Mouse (Mus musculus): ENCODE results near the gene Wwox. TPM values are rescaled to one million over a fixed set of nuclear protein-coding genes. Genes with fewer than 3 reads are reported as not detected.

Gene Wwox
- polyA plus RNA-seq, 2 experiments, result 2.5 to 2.6 TPM

DNA sequence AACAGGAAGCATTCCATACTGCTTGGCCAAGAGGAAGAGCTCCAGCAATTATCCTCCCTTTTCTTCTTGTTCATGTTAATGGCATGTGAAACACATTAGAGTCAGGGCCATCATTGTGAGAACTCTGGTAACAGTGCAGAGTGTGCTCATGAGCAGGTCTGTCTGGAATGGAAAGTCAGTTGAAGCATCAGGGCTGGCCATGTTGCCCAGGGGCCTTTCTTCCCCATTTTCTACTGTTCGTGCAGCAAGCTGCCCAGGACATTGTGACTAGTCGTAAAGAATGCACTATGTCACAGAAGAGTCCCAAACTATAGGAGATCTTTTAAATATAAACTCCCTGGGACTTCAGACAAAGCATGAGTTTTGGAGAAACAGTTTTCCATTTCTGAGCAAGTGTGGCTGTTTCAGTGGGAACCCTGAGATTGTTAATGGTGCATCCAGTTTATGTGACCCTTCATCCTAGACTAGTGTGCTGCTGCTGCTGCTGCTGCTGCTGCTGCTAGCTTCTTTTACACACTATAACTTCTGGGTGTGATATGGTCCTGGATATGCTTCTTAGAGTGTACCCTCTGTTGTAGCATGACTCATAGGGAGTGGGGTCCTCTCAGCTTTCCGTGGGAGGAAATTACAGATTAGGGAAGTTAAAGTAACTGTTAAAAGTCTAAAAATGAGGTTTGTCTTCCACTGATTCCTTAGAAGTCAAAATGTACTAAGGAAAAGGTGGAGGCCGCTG, 133.7 kb downstream of the Wwox start:
- no peaks in the 10 kb centered on the region for H3K9me3 ChIP-seq (ENCODE audit: control insufficient read depth, low read length)
- H3K4me1 ChIP-seq (replicated peaks; ENCODE audit: control insufficient read depth in 2 of 2, insufficient read depth in 2 of 2, low read length in 1 of 2), result peaks cover 0 to under 1% of the 10 kb centered on the region in 2 experiments; a peak in 1 of 4 replicates
- no peak for TF ChIP-seq CTCF (IDR thresholded peaks at IDR 0.05; ENCODE audit: low read depth)
- TF ChIP-seq EP300 (IDR thresholded peaks at IDR 0.05; ENCODE audit: low read depth), result no peak
- 54% methylated on average over 4 of the region's 4 CpGs for WGBS (ENCODE audit: insufficient replicate concordance)
- ATAC-seq (ENCODE audit: insufficient read depth) (no peak), DNase-seq (ENCODE audit: low read depth in 3 of 3, low spot score in 3 of 3) (no peak)
- H3K36me3 ChIP-seq (replicated peaks; ENCODE audit: control insufficient read depth, insufficient read depth, low read depth), result no peaks in the 10 kb centered on the region
- H3K27me3 ChIP-seq (ENCODE audit: control insufficient read depth, insufficient read depth, low read length), result no peaks in the 10 kb centered on the region
- no peak overlapping the region for H3K4me2 ChIP-seq (ENCODE audit: low read depth)
- no peak overlapping the region for H3K27ac ChIP-seq
- H3K9ac ChIP-seq (replicated peaks), result no peak overlapping the region
- H3K4me3 ChIP-seq (ENCODE audit: insufficient read depth in 1 of 2, low read depth in 2 of 2, low read length in 2 of 2), result no peak overlapping the region

DNA sequence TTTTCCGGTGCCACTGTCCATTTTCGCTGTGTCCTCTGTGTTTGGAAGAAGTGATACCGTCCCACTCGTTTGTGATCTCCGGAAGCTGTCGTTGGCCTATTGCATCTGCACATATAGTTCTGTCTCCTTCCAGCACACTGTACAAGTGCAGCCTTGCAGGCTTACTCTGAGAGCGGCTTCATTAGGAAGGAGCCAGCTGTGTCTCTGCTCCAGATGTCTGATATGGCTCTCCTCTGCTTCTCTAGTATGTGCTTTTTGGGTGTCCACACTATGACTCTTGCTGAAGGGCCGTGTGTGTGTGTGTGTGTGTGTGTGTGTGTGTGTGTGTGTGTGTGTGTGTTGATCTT, 134.3 kb downstream of the Wwox start:
- Histone ChIP-seq H3K36me3 (replicated peaks; ENCODE audit: control insufficient read depth, insufficient read depth, low read depth) (no peaks in the 10 kb centered on the region), H3K27me3 (ENCODE audit: control insufficient read depth, insufficient read depth, low read length) (no peaks in the 10 kb centered on the region), H3K4me1 (replicated peaks; ENCODE audit: control insufficient read depth in 2 of 2, insufficient read depth in 2 of 2, low read length in 1 of 2) (no peaks in the 10 kb centered on the region), H3K9me3 (ENCODE audit: control insufficient read depth, low read length) (no peaks in the 10 kb centered on the region), H3K9ac (replicated peaks) (no peak overlapping the region), H3K4me2 (ENCODE audit: low read depth) (no peak overlapping the region), H3K4me3 (ENCODE audit: insufficient read depth in 1 of 2, low read depth in 2 of 2, low read length in 2 of 2) (no peak overlapping the region), H3K27ac (no peak overlapping the region)
- ATAC-seq (ENCODE audit: insufficient read depth) (no peak), DNase-seq (ENCODE audit: low read depth in 3 of 3, low spot score in 3 of 3) (no peak)
- WGBS (ENCODE audit: insufficient replicate concordance), result 71% methylated on average over 8 of the region's 8 CpGs
- TF ChIP-seq EP300 (IDR thresholded peaks at IDR 0.05; ENCODE audit: low read depth) (no peak), CTCF (IDR thresholded peaks at IDR 0.05; ENCODE audit: low read depth) (no peak)

DNA sequence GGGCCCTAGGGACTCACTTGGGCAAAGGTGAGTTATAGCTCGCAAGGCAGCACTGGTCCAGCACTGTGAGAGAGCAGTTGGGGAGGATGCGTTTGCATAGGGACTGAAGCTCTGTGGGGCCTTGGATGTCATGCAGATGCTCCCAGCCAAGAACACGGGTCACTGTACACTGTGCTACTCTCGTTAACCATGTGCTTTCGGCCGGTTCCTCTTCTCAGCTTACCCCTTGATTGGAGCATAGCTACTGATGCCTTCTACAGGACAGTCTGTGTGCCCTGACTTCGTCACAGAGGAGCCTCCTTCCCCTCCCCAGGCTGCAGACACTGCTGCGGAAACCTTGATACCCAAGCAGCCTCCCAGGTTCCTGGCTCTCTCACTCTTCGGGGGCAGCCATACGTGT, 139.8 kb downstream of the Wwox start:
- H3K4me3 ChIP-seq (ENCODE audit: insufficient read depth in 1 of 2, low read depth in 2 of 2, low read length in 2 of 2), result no peak overlapping the region
- H3K4me2 ChIP-seq (ENCODE audit: low read depth), result no peak overlapping the region
- no peaks in the 10 kb centered on the region for H3K27me3 ChIP-seq (ENCODE audit: control insufficient read depth, insufficient read depth, low read length)
- DNase-seq (ENCODE audit: low read depth in 3 of 3, low spot score in 3 of 3), result no peak
- H3K27ac ChIP-seq, result no peak overlapping the region
- no peak for TF ChIP-seq EP300 (IDR thresholded peaks at IDR 0.05; ENCODE audit: low read depth)
- TF ChIP-seq CTCF (IDR thresholded peaks at IDR 0.05; ENCODE audit: low read depth), result no peak
- H3K4me1 ChIP-seq (replicated peaks; ENCODE audit: control insufficient read depth in 2 of 2, insufficient read depth in 2 of 2, low read length in 1 of 2), result no peaks in the 10 kb centered on the region
- ATAC-seq (ENCODE audit: insufficient read depth), result no peak
- H3K9ac ChIP-seq (replicated peaks), result no peak overlapping the region
- no peaks in the 10 kb centered on the region for H3K9me3 ChIP-seq (ENCODE audit: control insufficient read depth, low read length)
- WGBS (ENCODE audit: insufficient replicate concordance), result 72% methylated on average over 10 of the region's 10 CpGs
- H3K36me3 ChIP-seq (replicated peaks; ENCODE audit: control insufficient read depth, insufficient read depth, low read depth), result no peaks in the 10 kb centered on the region

DNA sequence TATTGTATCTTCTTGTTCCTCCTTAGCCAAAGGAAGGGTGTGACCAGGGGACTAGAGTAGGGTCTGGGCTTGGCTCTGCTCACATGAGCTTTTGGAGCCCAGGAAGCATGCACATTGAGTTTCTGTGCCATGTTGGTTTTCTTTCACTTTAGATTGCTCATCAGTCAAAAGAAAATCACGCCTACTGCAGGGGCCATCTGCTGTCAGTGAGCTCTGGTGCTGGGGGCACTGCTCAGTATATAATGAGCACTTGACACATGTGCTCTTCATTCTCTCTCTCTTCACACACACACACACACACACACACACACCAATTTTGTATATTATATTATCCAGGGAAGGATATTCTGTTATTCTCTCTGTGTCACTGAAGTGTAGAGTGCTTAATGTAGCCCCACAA, 141.2 kb downstream of the Wwox start:
- Histone ChIP-seq H3K4me1 (replicated peaks; ENCODE audit: control insufficient read depth in 2 of 2, insufficient read depth in 2 of 2, low read length in 1 of 2) (no peaks in the 10 kb centered on the region), H3K4me2 (ENCODE audit: low read depth) (no peak overlapping the region), H3K9ac (replicated peaks) (no peak overlapping the region), H3K27ac (no peak overlapping the region), H3K9me3 (ENCODE audit: control insufficient read depth, low read length) (no peaks in the 10 kb centered on the region), H3K36me3 (replicated peaks; ENCODE audit: control insufficient read depth, insufficient read depth, low read depth) (no peaks in the 10 kb centered on the region), H3K4me3 (ENCODE audit: insufficient read depth in 1 of 2, low read depth in 2 of 2, low read length in 2 of 2) (no peak overlapping the region), H3K27me3 (ENCODE audit: control insufficient read depth, insufficient read depth, low read length) (no peaks in the 10 kb centered on the region)
- DNase-seq (ENCODE audit: low read depth in 3 of 3, low spot score in 3 of 3), result no peak
- 69% methylated on average over 1 of the region's 1 CpGs for WGBS (ENCODE audit: insufficient replicate concordance)
- TF ChIP-seq EP300 (IDR thresholded peaks at IDR 0.05; ENCODE audit: low read depth) (no peak), CTCF (IDR thresholded peaks at IDR 0.05; ENCODE audit: low read depth) (no peak)
- no peak for ATAC-seq (ENCODE audit: insufficient read depth)

DNA sequence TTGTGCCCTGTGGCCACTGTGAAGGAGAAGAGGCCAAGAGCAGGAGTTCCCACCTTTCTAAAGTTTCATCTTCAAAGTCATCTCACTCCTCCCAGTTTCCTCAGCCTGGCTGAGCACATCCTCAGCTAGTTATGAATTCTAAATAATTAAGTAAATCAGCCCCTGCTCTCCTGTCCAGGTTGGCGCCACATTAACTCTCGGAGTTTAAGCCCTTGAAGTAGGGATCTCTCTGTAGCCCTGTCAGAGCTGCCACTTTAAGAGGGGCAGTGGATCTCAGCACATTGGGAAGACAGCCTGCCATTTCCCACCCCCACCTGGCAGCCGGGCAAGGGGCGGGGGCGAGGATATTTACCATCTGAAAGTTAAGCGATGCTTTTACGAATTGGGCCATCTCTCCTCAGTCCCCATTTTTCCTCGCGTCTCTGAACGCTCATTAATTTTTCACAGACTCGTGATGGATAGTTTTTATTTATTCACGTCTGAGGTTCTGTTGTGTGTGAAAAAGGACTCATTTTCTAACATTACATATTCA, 150.9 kb downstream of the Wwox start:
- WGBS (ENCODE audit: insufficient replicate concordance), result 75% methylated on average over 12 of the region's 12 CpGs
- peaks cover 0 to 9% of the 10 kb centered on the region in 2 experiments; a peak in 2 of 4 replicates for H3K4me1 ChIP-seq (replicated peaks; ENCODE audit: control insufficient read depth in 2 of 2, insufficient read depth in 2 of 2, low read length in 1 of 2)
- no peaks in the 10 kb centered on the region for H3K36me3 ChIP-seq (replicated peaks; ENCODE audit: control insufficient read depth, insufficient read depth, low read depth)
- no peak overlapping the region for H3K4me2 ChIP-seq (ENCODE audit: low read depth)
- TF ChIP-seq EP300 (IDR thresholded peaks at IDR 0.05; ENCODE audit: low read depth), result no peak
- TF ChIP-seq CTCF (IDR thresholded peaks at IDR 0.05; ENCODE audit: low read depth), result no peak
- no peaks in the 10 kb centered on the region for H3K9me3 ChIP-seq (ENCODE audit: control insufficient read depth, low read length)
- ATAC-seq (ENCODE audit: insufficient read depth) (no peak), DNase-seq (ENCODE audit: low read depth in 3 of 3, low spot score in 3 of 3) (no peak)
- no peak overlapping the region for H3K9ac ChIP-seq (replicated peaks)
- H3K27me3 ChIP-seq (ENCODE audit: control insufficient read depth, insufficient read depth, low read length), result no peaks in the 10 kb centered on the region
- H3K27ac ChIP-seq, result no peak overlapping the region
- H3K4me3 ChIP-seq (ENCODE audit: insufficient read depth in 1 of 2, low read depth in 2 of 2, low read length in 2 of 2), result no peak overlapping the region

All from liver, embryonic 14.5 days (tissue).